Mouse (Mus musculus) spleen, adult 2 months (tissue): Measurements from ENCODE around the gene Pigo.

ENCODE experiments used
- CTCF ChIP-seq: fragments of 200-500 bp; IDR thresholded peaks from 2 replicates; pipeline ENCODE4 v1.5.1; 2011; ENCODE audit warnings: mild to moderate bottlenecking, inconsistent platforms; ENCODE audit not compliant: insufficient read depth, insufficient read length, insufficient replicate concordance; ENCODE audit errors: extremely low read depth
- POLR2A ChIP-seq: fragments of 200-500 bp; IDR thresholded peaks from 2 replicates; pipeline ENCODE4 v1.6.1; 2011; ENCODE audit warnings: low read depth, low read length, inconsistent platforms

DNA sequence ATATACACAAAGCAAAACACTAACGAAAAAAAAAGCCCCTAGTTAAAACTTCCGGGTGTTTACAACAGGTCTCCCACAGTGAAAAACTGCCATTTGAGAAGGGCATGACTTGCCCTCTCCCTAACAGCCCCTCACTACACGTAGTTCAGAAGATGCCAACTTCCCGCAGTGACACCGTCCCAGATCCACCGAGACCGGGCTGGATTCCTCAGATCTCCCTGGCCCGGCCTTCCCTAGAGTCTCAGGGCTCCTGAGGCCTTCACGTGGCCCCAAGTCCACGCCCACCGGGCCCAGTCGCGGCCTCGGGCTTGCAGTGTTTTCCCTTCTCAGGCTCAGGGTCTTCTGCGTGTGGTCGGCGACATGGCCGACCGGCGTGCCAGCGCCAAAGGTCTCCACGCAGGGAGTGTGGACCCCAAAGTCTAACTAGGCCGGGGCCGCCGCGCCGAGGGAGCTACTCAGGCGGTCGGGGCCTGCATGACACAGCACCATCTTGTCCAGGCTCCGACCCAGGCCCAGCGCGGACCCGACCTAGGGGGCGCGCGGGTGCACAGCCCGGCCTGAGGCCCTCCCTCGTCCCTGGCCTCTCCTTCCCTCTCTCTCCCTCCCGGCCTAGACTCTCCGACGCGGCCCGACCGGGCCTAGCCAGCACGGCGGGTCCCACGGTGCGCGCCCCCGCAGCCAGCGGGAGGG, 26.0 kb downstream of the Pigo start:
- no peak for TF ChIP-seq CTCF
- TF ChIP-seq POLR2A = no peak
